Mouse (Mus musculus) lung, embryonic 14.5 days (tissue): ENCODE measurements at regions not wholly inside any gene's neighbourhood (a gene's known extent, or its start where the extent isn't known, plus 50 kb on each side); places are given as distances from the start of the nearest gene placed in this dataset.

Experiments used
- ATAC-seq: fragments of 200-750 bp; cut with Nextera tagmentation; 2 replicates; pipeline ENCODE4 v1.8.0; 2017; ENCODE audit warnings: mild to moderate bottlenecking, moderate TSS enrichment, moderate library complexity; ENCODE audit not compliant: insufficient read depth
- DNase-seq: peaks from one replicate; pipeline ENCODE4 v3.0.0-alpha.2; 2015
- H3K27ac ChIP-seq: fragments of 300-500 bp; sonication (generic); 2 replicates; pipeline ENCODE4 v1.5.1; 2014; ENCODE audit warnings: low read depth, mild to moderate bottlenecking, moderate library complexity
- H3K27me3 ChIP-seq: fragments of 300-500 bp; sonication (generic); 2 replicates; pipeline ENCODE4 v1.6.1; 2014; ENCODE audit warnings: low read length, control low read depth; ENCODE audit not compliant: insufficient read depth
- H3K36me3 ChIP-seq: fragments of 300-500 bp; sonication (generic); 2 replicates; pipeline ENCODE4 v1.6.1; 2014; ENCODE audit warnings: control low read depth; ENCODE audit not compliant: insufficient read depth
- H3K4me1 ChIP-seq: fragments of 300-500 bp; sonication (generic); 2 replicates; pipeline ENCODE4 v1.6.1; 2014; ENCODE audit warnings: antibody characterized with exemption, control low read depth; ENCODE audit not compliant: insufficient read depth
- H3K4me2 ChIP-seq: fragments of 300-500 bp; sonication (generic); 2 replicates; pipeline ENCODE4 v1.6.1; 2014; ENCODE audit warnings: mild to moderate bottlenecking
- H3K4me3 ChIP-seq: fragments of 300-500 bp; sonication (generic); 2 replicates; pipeline ENCODE4 v1.5.1; 2014; ENCODE audit warnings: low read depth, low read length
- H3K9ac ChIP-seq: fragments of 300-500 bp; sonication (generic); 2 replicates; pipeline ENCODE4 v1.6.1; 2014
- H3K9me3 ChIP-seq: fragments of 300-500 bp; sonication (generic); 2 replicates; pipeline ENCODE4 v1.6.1; 2016; ENCODE audit warnings: low read depth, low read length, control low read depth
- CTCF ChIP-seq: IDR thresholded peaks from 2 replicates; pipeline ENCODE4 v1.5.1; 2016; ENCODE audit warnings: antibody characterized with exemption, low read depth
- WGBS: fragments of 180-500 bp; shearing (Covaris S2); extraction: QIAGEN DNeasy Blood & Tissue Kit; methylation state at CpG from one replicate; pipeline ENCODE4 v1.1.7; 2014; 5-methylcytosine and 5-hydroxymethylcytosine counted together

GRCm38 (mm10) chr10:92325284-92325989 is 396.8 kb downstream of the Nedd1 start:
- Histone ChIP-seq H3K9ac (no peak overlapping the region), H3K4me2 (no peak overlapping the region), H3K9me3 (no peaks in the 10 kb centered on the region), H3K4me3 (no peak overlapping the region), H3K27ac (no peak overlapping the region), H3K4me1 (no peaks in the 10 kb centered on the region), H3K36me3 (no peaks in the 10 kb centered on the region), H3K27me3 (no peaks in the 10 kb centered on the region)
- ATAC-seq (no peak), DNase-seq (no peak)
- WGBS: 38% methylated on average over 4 of the region's 4 CpGs
- TF ChIP-seq CTCF: no peak

DNA sequence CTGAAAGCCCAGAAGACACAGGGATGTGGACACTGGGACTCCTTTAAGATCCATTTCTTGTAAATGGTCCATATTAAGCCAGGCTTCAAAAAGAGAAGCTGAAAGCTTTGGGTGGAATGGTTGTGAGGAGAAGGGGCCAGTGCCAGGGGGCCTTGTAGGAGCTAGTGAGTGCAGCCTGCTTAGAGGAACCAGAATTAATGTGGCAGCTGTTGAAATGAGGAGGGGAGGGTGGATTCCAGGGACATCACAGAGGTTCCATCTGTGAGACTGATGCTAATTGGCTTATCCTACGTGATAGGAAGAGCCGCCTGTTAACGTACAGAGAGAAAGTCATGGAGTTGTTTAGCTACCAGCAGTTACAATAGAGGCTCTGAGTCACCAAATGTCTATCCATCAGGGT is 407.6 kb downstream of the Nedd1 start:
- TF ChIP-seq CTCF: no peak
- Histone ChIP-seq H3K4me1 (no peaks in the 10 kb centered on the region), H3K4me2 (no peak overlapping the region), H3K36me3 (no peaks in the 10 kb centered on the region), H3K4me3 (no peak overlapping the region), H3K27me3 (no peaks in the 10 kb centered on the region), H3K9me3 (no peaks in the 10 kb centered on the region), H3K27ac (no peak overlapping the region), H3K9ac (no peak overlapping the region)
- no peak for ATAC-seq
- 47% methylated on average over 3 of the region's 3 CpGs for WGBS
- no peak for DNase-seq

- no peak for DNase-seq
- no peaks in the 10 kb centered on the region for H3K36me3 ChIP-seq
- no peak for TF ChIP-seq CTCF
- H3K9ac ChIP-seq: no peak overlapping the region
- H3K4me2 ChIP-seq: no peak overlapping the region
- H3K4me3 ChIP-seq: no peak overlapping the region
- no peaks in the 10 kb centered on the region for H3K27me3 ChIP-seq
- H3K9me3 ChIP-seq: no peaks in the 10 kb centered on the region
- 72% methylated on average over 6 of the region's 6 CpGs for WGBS
- no peaks in the 10 kb centered on the region for H3K4me1 ChIP-seq
- no peak for ATAC-seq
- no peak overlapping the region for H3K27ac ChIP-seq
These were observed 409.9 kb downstream of the Nedd1 start for GRCm38 (mm10) chr10:92312278-92312677.

- ATAC-seq (no peak), DNase-seq (no peak)
- 77% methylated on average over 3 of the region's 3 CpGs for WGBS
- H3K27ac ChIP-seq: no peak overlapping the region
- no peak overlapping the region for H3K9ac ChIP-seq
- H3K4me1 ChIP-seq: no peaks in the 10 kb centered on the region
- no peak overlapping the region for H3K4me2 ChIP-seq
- H3K27me3 ChIP-seq: no peaks in the 10 kb centered on the region
- no peaks in the 10 kb centered on the region for H3K9me3 ChIP-seq
- TF ChIP-seq CTCF: no peak
- no peak overlapping the region for H3K4me3 ChIP-seq
- H3K36me3 ChIP-seq: no peaks in the 10 kb centered on the region
These were observed 413.6 kb downstream of the Nedd1 start for GRCm38 (mm10) chr10:92308643-92309042.

DNA sequence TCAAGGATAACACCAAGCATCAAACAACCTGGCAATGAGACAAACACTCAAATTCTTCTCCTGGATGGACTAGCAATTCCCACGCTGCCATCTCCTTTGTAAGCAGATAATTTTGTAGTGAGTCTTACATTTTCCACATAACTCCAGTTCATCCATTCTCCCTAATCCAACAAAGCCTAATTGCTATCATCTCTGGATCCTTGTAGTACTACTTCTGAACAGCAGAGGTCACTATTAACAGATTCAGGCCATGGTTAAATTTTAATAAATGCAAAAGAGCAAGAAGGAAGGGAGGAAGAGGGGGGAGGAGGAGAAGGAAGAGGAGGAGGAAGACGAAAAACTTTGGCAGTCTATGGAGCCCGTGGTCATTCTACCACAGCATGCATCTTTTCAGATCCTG is 414.4 kb downstream of the Nedd1 start:
- Histone ChIP-seq H3K9ac (no peak overlapping the region), H3K36me3 (no peaks in the 10 kb centered on the region), H3K4me3 (no peak overlapping the region), H3K9me3 (no peaks in the 10 kb centered on the region), H3K4me1 (no peaks in the 10 kb centered on the region), H3K4me2 (no peak overlapping the region), H3K27me3 (no peaks in the 10 kb centered on the region), H3K27ac (no peak overlapping the region)
- DNase-seq (peak; percentile 74), ATAC-seq (no peak)
- peak; percentile 66 for TF ChIP-seq CTCF
- 34% methylated on average over 3 of the region's 3 CpGs for WGBS

DNA sequence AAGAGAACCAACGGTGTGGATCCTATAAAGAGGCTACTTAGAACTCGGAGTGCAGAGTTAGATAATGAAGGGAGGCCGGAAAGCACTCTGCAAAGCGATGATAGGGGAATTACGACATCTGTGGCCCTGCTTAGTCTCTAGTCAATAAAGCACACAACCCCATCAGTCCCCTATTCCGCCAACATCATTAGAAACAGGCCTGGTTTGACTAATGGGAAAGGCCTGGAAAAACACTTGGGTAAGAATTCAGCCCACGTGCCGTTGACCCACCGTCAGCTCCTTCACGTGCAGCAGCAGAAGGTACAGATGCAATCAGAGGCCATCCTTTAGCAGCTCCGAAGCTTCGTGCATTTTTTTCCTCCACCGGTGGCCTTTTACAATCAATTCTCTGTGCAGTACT is 423.5 kb downstream of the Nedd1 start:
- H3K9ac ChIP-seq: no peak overlapping the region
- no peak overlapping the region for H3K4me3 ChIP-seq
- 61% methylated on average over 13 of the region's 13 CpGs for WGBS
- H3K4me2 ChIP-seq: no peak overlapping the region
- H3K9me3 ChIP-seq: no peaks in the 10 kb centered on the region
- no peaks in the 10 kb centered on the region for H3K27me3 ChIP-seq
- DNase-seq (no peak), ATAC-seq (no peak)
- no peak overlapping the region for H3K27ac ChIP-seq
- TF ChIP-seq CTCF: no peak
- no peaks in the 10 kb centered on the region for H3K36me3 ChIP-seq
- H3K4me1 ChIP-seq: no peaks in the 10 kb centered on the region

DNA sequence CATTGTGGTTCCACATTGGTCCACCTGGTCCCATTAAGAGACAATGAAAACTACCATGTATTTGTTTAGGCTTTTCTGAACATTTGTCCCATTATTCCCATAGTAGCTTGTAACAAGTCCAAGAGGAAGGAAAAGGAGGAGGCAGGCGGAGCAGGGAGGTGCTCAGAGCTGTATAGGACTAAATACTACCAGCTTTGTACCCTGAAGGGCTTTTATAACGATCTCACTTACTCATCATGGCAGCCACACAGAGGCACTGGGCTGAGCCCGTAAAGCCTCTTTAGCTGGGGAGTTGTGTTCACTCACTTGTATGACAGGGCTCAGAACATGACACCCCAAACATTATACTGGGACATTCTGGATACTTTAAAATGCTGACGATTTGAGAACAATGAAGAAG is 425.4 kb downstream of the Nedd1 start:
- no peak overlapping the region for H3K9ac ChIP-seq
- 76% methylated on average over 4 of the region's 4 CpGs for WGBS
- DNase-seq (no peak), ATAC-seq (no peak)
- no peaks in the 10 kb centered on the region for H3K36me3 ChIP-seq
- no peaks in the 10 kb centered on the region for H3K27me3 ChIP-seq
- H3K27ac ChIP-seq: no peak overlapping the region
- no peak overlapping the region for H3K4me2 ChIP-seq
- no peak overlapping the region for H3K4me3 ChIP-seq
- H3K9me3 ChIP-seq: no peaks in the 10 kb centered on the region
- no peak for TF ChIP-seq CTCF
- no peaks in the 10 kb centered on the region for H3K4me1 ChIP-seq
